Mouse (Mus musculus): ENCODE data around the gene Pom121l2.

Pom121l2 gene

GRCm38 (mm10) chr13:22020901-22021339 lies 39.9 kb downstream of the Pom121l2 start:
- no peak for DNase-seq

GRCm38 (mm10) chr13:22021581-22021980 lies 40.6 kb downstream of the Pom121l2 start:
- DNase-seq = no peak

GRCm38 (mm10) chr13:22022241-22022640 lies 41.2 kb downstream of the Pom121l2 start:
- DNase-seq = peak; percentile 26 to 58

- DNase-seq = peak; percentile 56 to 66
Observed at GRCm38 (mm10) chr13:22026058-22027031, 45.4 kb downstream of the Pom121l2 start.

- peak; percentile 78 to 83 for DNase-seq
Observed at GRCm38 (mm10) chr13:22028673-22029460, 47.9 kb downstream of the Pom121l2 start.

- no peak for DNase-seq
Observed at GRCm38 (mm10) chr13:22029928-22030327, 48.9 kb downstream of the Pom121l2 start.

GRCm38 (mm10) chr13:22030493-22030892 lies 49.5 kb downstream of the Pom121l2 start:
- no peak for DNase-seq

GRCm38 (mm10) chr13:22033741-22034442 lies 52.9 kb downstream of the Pom121l2 start:
- DNase-seq = no peak

- no peak for DNase-seq
Observed at GRCm38 (mm10) chr13:22034443-22035266, 53.7 kb downstream of the Pom121l2 start.

GRCm38 (mm10) chr13:22035267-22036148 lies 54.5 kb downstream of the Pom121l2 start, which contains the start of the genes Hist1h2ah and Hist1h2bk:
Gene Hist1h2ah, minus strand, starts transcription at chr13:22035568.
Gene Hist1h2bk, plus strand, starts transcription at chr13:22035870.
- DNase-seq = peak; percentile 57 to 82

- DNase-seq = no peak
Observed at GRCm38 (mm10) chr13:22036149-22036956, 55.4 kb downstream of the Pom121l2 start.

- no peak for DNase-seq
Observed at GRCm38 (mm10) chr13:22036986-22037385, 56.0 kb downstream of the Pom121l2 start.

- no peak for DNase-seq
Observed at GRCm38 (mm10) chr13:22037415-22037814, 56.4 kb downstream of the Pom121l2 start.

Measured in thymus, adult 18-20 months (tissue).